Mouse (Mus musculus) retina, postnatal 7 days (tissue): ENCODE results near the gene Catsper3.

Experiments used
- DNase-seq: peaks from one replicate; pipeline ENCODE4 v3.0.0-alpha.2; 2012; ENCODE audit warnings: low read depth, low spot score

Gene Catsper3

DNA sequence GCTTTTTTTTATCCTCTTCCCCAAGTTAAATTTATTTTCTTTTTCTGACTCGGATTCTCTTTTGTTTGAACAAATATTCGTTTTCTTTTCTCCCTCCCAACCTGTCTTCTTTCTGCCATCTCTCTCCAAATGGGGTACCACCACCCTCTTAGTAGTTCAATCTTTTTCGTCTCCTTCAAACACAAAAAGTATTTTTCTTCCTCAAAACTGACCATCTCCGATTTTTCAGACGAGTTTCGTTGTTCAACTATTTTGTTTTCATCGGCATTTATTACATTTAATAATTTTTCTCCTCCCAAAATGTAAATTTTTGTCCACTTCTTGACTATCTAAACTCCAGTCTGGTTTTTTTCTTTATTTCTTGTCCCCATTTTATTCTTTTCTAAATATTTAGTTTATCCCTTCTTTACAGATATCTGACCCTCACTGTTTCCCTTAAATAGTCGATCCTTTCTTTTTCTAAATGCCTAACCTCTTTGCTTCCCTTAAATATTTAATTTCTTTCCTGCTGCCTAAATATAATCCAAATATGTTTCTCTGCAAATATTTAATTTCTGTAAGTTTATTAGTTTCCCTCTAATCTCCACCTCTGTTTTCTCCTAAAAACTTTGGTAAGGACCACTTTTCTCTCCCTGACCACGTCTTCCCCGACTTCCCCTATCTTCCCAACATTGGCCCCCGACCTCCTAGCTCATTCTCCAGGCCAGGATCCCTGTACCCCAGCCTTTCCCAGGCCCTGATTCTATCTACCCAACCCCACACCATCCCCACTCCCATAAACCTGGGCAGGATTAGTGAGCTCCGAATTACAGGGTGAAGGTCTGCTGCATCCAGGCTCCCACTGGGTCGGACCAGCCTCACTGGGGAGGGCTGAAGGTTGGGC is 42.7 kb downstream of the Catsper3 start:
- DNase-seq, result no peak

DNA sequence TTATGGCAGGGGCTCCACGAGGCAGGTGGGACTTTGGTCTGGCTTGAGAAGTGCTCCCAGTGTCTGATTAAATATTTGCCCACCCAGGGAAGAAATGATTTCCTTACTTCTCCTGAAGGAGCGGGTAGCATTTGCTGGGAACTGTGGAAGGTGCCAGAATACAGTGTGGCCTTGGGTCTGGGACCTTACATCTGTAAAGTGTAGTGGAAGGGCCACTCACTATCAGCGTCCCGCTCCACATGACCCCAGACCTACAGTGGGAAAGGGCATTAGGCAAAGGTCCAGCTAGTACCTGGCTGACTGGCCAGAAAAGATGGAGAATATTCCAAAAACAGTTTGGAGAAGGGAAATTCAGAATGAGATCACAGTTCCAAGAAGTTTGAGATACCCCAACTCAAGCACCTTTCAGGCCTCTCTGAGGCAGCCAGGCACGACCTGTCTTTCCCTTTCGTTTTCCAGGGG is 43.3 kb downstream of the Catsper3 start:
- DNase-seq, result no peak

DNA sequence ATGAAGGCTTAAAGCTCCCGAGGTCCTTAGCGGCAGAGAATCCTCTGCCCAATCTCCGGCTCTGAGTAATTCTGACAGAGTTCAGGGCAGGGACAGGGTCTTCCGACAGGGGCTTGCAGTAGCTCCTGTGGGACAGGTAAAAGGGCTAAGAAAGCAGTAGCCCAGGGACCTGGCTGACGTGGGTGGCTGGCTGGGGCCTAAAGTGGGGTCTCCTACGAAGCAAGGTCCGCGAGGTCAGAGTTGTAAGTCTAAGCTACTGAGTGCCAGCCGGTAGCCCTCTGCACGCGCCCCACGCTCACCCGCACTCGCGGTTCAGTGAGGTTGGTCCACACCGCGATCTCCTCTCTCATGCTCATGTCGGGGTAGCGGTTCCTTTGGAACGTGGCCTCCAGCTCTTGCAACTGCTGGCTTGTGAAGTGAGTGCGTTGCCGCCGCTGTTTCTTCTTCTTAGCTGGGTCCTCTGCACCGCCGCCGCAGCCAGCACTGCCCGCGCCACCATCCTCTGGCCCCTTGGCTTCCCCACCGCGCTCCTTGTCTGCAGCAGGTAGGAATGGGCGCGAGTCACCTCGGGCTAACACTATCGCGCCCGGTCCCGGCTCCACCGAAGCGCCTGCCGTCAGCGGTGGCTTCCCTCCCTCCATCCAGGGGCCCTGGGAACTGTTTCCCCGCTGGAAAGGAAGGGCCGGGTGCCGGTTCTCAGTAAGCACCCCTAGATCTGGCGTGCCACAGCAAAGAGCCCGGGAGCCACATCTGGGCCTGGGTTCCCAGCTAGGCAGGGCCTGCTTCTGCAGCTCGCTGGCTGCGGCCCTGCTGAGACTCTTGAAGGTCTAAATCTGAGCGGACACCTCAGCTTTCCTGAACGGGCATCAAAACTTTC is 44.0 kb downstream of the Catsper3 start:
- DNase-seq, result no peak

DNA sequence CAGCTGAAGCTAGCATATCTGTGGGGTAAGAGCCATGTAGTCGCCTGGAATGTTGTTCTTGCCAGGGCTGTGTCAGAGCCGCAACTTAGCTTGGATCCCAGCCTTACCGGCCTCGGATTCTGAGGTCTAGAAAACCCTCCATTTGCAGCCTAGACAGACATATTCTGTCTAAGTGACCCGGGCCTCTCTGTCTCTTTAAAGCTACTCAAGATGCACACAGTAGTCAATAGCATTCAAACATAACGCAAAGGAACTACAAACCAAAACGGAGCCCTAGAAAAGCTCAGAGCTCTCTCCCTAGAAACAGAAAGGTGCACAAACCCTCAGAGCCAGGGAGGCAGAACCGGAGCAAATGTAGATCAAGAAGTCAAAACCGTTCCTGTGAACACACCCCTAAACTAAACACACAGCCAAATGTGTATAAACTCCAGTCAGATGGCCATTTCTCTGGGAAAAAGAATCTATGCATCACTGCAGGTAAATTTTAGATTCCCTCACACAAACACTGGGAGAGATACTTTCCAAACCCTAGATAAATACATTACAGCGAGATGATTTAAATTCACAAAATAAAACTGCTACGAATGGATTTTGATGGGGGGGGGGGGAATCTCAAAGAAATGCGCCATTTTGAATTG is 44.8 kb downstream of the Catsper3 start:
- no peak for DNase-seq

DNA sequence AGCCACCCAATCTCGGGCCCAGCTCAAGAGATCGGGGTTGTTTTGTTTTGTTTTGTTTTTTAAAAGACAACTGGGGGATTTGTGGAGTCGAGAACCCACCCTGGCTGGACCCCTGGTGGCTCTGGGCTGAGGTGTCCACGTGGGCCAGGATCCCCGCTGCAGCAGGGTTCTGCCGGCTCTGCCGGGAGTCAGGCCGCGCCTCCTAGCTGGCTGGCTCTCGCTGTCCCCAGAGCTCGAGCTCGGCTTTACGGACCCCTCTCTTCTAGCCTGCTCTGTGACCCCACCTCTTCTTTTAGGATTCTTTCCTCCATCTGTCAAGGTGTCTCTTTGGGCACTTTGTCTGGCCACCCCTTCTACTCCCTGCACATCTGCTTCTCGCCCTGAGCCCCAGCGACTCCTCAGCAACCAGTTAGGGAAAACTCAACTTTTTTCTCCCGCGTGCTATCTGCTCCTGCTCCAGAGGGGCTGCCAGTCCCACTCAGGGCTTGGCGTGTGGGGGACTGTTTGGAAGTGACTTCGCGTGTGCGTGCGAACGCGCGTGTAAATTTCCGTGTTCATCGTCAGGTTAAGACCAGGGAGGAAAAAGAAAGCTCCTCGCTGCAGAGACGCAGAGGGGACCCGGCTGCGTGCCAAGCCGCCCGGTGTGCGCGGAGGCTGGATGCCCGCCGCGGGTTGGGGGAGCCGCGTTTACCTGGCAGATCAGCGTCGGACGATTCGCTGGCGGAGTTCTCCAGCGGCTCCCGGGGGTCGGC is 45.9 kb downstream of the Catsper3 start:
- no peak for DNase-seq

DNA sequence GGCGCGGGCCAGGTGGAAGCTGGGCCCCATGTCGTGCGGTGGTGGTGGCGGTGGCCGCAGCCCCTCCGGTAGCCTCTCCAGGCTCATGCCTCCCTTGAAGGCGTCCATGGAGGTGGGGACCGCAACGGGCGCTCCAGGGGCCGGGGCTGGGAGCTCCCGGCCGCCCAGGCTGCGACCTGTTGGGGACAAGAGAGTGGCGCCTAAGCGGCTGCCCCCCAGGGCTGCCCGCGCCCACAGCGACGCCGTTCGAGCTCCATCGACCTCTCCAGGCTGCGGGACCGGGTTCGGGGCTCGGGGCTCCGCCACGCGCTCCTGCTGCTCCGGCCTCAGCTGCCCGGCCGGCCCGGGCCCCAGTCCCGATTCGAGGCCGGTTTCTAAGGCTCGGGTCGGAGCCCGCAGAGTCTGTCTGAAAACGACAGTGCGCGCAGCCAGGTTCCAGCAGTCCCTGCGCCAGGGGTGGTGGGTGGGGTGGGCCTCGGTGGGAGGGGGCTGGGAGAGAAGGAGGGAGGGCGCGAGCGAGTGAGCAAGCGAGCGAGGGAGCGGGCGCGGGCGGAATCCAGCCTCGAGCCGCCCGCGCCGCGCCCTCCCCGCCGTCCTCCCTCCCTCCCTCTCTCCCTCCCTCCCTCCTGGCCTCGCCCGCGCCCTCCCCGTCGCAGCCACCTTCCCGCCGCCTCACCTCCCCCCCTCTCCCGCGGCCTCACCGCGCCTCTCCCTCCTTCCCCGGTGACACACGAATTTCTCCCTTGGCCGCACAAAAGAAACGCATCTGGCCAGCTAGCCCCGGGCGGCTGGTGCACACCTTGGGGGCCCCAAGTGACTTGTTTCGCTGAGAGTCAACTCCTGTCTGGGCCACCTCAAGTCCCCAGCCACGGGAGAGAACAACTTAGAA is 46.7 kb downstream of the Catsper3 start:
- no peak for DNase-seq

DNA sequence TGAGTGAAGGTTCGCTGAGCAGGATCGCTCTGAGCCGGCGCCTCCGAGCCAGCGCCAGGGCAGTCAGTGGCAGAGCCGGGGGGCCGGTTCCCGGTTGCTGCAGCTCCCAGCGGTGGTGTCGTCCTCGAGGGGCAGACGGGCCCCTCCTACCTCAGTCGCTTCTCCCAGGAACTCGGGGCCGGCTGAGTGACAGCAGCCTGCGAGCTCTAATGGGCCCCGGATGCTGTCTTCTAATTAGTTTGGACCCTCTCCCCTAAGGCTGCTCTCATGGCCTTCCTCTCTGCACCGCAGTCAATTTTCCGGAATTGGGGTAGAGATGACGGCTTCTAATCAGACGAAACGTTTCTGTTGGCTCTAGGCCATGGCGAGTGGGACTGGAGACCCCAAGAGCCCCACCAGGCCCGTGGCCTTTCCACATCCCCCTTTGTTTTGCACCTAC is 47.4 kb downstream of the Catsper3 start:
- DNase-seq, result no peak

DNA sequence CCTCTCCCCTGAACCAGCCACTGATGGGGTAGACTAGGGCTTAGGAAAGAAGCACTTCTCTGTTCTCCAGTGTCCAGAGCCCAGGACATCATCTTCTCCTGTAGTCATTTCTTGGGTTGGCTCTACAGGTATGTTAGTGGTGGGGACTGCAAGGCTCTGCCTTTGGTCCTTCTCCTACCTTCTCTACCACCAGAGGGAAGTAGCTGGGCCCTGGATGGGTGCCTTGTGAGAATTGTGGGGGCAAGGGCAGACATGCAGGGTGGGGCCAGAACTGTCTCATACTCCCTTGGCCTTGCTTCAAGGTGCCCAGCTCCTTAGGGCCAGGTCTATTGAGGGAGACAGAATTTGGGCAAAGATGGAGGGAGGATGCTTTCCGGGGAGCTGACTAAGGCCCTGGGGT is 48.2 kb downstream of the Catsper3 start:
- DNase-seq, result no peak

DNA sequence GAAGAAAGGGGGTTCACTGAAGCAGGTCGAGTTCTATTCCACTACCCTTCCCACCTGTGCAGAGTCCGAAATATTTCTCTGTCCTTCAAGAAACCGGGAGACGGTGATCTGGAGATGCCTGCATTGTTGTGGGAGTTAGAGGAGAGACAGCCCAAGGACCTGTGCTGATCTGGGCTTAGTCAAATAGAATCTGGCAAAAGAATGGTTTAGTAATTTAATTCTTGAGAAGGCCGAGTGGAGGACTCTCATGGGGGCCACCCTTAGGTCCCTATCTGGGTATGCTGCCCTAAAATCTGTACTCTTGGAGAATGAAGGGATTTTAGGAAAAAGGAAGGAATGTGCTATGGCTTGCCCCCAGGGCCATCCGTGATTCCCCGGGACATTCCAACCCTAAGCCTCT is 49.6 kb downstream of the Catsper3 start:
- DNase-seq, result no peak

DNA sequence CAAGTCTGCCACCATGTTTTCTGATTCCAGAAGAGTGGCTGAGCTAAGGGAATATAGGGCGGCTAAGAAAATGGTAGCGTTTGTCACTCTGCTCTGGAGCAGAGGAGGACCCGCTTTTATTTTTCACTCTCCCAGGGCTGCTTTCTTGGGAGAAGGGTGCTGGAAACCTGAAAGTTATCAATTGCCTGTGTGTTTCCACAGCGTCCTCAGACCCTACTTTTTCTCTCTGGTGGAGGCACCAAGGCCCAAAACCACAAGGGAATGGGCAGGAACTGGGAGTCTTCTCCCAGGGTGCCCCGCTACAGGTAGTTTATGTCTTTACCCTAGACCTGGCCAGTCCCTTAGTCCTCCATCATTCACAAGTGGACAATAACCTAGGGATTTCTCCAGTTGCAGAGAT is 50.3 kb downstream of the Catsper3 start:
- no peak for DNase-seq

DNA sequence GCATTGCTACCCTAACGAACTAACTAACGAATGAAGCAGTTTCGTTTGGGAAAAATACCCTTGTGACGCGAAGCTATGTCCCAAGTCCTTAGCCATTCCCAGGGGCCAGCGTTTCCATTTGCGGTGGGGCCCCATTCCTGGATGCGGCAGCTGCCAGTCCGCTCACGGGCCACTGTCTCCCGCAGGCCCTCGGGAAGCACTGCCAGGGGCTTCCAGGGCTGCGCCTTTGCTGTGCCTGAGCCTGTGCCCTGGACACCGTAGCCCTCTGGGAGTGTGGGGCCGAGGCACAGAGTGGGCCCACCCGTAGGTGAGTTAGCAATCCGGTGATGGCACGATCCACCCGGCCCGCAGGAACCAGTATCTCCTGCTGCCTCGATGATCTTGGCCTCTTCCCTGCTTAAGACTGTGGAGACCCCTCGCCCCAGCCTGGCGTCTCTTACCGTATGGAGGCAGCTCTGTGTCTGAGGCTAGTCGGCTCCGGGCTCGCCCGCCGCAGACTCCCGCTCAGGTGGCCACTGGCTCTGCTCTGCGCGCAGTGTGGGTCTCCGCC is 51.3 kb downstream of the Catsper3 start:
- DNase-seq, result no peak

DNA sequence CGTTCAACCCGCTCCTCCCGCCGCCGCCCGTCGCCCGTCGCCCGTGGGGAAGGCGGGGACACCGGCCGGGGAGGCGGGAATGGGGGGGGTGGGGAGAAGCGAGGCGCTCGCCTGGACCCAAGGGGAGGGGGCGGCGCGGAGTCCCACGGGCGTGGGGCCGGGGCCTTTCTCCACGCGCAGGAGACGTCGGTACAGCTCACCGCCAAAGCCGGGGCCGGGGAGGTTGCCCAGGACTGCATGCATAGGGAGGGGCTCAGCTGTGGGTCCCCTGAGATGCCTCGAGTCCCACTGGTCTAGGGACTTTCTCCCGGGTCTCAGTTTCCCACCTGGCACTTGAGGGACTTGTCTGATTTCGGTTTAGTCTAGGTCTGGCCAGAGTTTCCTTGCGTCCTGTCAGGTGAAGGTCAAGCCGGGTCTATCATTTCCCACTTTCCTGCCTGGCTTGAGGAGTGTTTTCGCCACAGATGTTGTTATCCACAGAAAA is 51.8 kb downstream of the Catsper3 start, which contains the start of gene Pitx1:
Gene Pitx1 (minus strand): TSS at position 51 of the 484 bp plus-strand sequence.
- no peak for DNase-seq

DNA sequence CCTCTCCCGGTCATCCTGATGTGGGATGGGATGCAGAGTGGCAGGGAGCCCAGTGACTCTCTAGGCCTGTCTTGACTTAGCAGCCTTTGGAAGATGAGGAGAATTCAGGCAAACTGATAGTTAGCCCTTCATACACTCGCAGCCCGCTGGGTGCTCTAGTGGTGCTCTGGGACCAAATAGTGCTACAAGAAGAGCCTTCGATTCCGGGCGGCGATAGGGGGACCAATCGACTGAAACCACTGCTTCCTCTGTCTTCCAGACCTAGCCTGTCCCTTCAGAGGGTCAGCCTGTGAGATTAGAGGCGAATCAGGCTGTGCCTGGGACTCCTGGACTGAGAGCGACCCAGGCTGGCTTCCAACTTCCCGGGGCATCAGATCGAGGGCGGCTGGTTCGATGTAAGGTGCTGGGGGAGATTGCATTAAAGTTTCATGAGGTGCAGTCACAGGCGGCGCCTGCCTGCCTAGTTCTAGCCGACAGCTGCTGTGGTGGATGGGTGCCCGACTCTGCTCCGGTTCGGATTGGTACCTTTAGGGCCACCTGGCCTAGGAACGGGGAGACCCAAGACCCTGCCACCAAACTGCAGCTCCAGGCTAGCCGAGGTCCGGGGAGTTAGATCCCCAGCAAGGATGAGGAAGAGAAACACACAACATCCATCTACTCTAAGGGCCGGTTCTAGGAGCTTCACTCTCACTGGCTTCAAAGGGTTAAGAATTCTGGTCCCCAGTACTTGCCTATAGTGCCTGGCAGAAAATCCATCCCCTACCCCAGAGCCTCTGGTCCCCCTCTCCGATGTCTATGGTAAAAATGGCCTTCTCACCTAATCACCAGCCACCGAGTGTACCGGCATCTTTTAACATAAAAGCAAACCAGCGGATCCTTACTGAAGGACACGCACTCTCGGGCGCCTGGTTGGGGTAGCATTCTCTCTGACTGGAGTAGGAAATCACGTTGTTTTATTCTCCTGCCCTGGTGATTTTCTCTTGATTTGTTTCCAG is 52.7 kb downstream of the Catsper3 start:
- no peak for DNase-seq

DNA sequence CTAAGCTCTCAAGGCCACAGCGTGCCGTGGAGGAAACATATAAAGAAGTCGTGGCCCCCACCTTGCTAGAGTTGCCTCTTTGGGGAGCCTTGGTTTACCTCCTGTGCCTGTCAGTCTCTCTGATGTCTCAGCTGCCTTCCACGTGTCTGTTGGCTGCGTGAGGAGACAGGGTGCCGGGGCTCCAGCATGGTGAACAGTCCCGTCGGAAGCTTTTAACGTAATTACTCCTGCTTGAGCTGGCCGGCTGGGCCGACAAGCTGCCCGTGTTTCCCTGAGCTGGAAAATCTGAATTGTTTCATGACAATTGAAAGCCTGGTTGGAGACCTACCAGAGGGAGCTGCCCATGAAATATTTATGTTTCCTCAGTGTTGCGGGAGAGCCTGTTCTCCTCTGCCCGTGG is 55.9 kb downstream of the Catsper3 start:
- DNase-seq, result no peak

DNA sequence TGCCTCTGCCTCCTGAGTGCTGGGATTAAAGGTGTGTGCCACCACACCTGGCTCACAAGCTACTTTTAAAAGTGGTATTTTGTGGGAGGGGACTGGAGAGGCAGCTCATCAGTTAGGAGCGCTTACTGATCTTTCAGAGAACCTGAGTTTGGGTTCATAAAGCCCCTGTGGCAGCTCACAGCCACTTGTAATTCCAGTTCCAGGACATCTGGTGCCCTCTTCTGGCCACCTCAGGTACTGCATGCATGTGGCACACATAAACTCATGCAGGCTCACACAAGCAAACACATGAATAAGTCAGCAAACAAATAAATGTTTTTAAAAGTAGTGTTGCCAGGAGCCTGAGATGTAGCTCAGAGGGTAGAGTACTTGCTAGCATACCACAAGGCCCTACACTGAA is 59.3 kb downstream of the Catsper3 start:
- no peak for DNase-seq

DNA sequence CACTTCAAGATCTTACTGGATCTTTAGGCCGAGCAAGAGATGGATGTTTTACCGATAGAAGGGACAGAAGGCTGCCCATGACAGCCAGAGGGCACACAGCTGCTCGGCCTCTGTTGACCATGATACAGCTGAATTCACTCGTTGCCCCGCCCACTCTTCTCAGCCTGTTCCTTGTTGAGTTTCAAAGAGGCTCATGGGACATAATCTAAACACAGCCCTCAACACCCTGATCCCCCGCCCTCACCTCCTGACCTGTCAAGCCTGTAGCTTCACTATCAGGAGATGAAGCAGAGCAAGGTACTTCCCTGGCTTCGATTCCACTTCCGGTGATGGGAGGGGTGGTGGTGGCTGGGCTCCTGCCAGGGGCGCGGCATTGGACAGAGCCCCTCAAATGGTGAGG is 63.4 kb downstream of the Catsper3 start:
- DNase-seq, result no peak

DNA sequence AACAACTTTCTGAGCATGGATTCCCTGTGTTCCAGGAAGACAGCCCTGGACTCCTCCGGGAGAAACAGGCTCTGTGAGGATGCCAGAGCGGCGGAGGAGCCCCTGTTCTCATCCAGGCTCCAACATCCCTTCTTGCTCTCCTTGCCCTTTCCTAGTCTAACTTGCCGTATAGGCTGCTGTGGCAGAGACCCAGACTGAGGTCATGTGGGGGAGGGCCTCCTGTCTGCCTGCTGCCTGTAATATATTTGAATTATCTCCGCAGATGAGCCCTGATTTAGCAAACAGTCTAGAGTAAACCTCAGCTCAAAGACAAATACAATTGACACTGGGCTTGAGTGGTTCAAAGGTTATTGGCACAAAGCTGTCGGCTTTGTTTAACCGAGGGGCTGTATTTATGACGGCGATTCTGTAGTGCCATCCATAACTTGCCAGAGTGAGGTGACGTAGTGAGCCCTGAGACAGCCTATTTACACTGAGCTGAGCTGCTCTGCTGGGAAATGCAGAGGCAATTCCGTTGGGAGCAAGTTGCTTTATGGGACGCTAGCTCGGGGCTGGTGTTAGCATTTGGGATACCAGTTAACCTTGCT is 64.3 kb downstream of the Catsper3 start:
- DNase-seq, result no peak

DNA sequence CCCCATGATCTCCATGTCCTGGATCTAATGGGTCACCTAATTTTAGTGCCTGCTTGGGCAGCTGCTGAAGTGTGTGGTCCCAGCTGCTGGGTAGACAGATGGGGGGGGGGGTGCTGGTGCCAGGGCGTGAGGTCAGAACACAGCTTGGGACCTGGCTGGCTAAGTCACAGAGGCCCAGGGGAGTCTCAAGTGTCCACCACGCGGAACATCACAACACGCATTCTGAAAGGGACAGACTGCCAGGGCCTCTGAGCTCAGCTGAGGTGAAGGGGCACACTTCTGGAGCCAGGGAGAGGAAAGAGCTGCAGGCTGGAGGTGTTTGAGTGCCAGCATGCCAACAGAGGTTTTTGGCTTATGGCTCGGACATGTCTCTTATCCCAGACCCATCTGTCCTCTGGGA is 66.4 kb downstream of the Catsper3 start:
- DNase-seq, result no peak
